Mouse (Mus musculus): ENCODE measurements at regions not wholly inside any gene's neighbourhood (a gene's known extent, or its start where the extent isn't known, plus 50 kb on each side); places are given as distances from the start of the nearest gene placed in this dataset.
A peak's percentile ranks its signal among the peaks of the same experiment; 100 is the strongest.
"Not testable (repeated sequence)": the region's sequence is repeated elsewhere in the genome, so short reads cannot be mapped to it uniquely, and the experiment has no call there.

GRCm38 (mm10) chr9:33003880-33004279 lies 367.9 kb downstream of the Ets1 start:
- DNase-seq (ENCODE audit: low read depth in 1 of 2, low spot score in 2 of 2) = no peak

- DNase-seq (ENCODE audit: low read depth in 1 of 2, low spot score in 2 of 2) = no peak
These were observed 368.5 kb downstream of the Ets1 start for GRCm38 (mm10) chr9:33004536-33004935.

- no peak for DNase-seq (ENCODE audit: low read depth in 1 of 2, low spot score in 2 of 2)
These were observed 371.5 kb downstream of the Ets1 start for GRCm38 (mm10) chr9:33007456-33008063.

GRCm38 (mm10) chr9:33011241-33011640 lies 375.2 kb downstream of the Ets1 start:
- DNase-seq (ENCODE audit: low read depth in 1 of 2, low spot score in 2 of 2) = no peak

- no peak for DNase-seq (ENCODE audit: low read depth in 1 of 2, low spot score in 2 of 2)
These were observed 399.4 kb downstream of the Ets1 start for GRCm38 (mm10) chr9:33035401-33035800.

GRCm38 (mm10) chr9:33039221-33039790 lies 403.3 kb downstream of the Ets1 start:
- no peak for DNase-seq (ENCODE audit: low read depth in 1 of 2, low spot score in 2 of 2)

- no peak for DNase-seq (ENCODE audit: low read depth in 1 of 2, low spot score in 2 of 2)
These were observed 414.8 kb downstream of the Ets1 start for GRCm38 (mm10) chr9:33050789-33051188.

- DNase-seq (ENCODE audit: low read depth in 1 of 2, low spot score in 2 of 2) = no peak
These were observed 424.7 kb downstream of the Ets1 start for GRCm38 (mm10) chr9:33060636-33061264.

GRCm38 (mm10) chr9:33062476-33062875 lies 426.5 kb downstream of the Ets1 start:
- DNase-seq (ENCODE audit: low read depth in 1 of 2, low spot score in 2 of 2) = no peak

GRCm38 (mm10) chr9:33065331-33065730 lies 429.3 kb downstream of the Ets1 start:
- no peak for DNase-seq (ENCODE audit: low read depth in 1 of 2, low spot score in 2 of 2)

GRCm38 (mm10) chr9:33067521-33067920 lies 431.5 kb downstream of the Ets1 start:
- no peak for DNase-seq (ENCODE audit: low read depth in 1 of 2, low spot score in 2 of 2)

GRCm38 (mm10) chr9:33070116-33070515 lies 434.1 kb downstream of the Ets1 start:
- DNase-seq (ENCODE audit: low read depth in 1 of 2, low spot score in 2 of 2) = no peak

- DNase-seq (ENCODE audit: low read depth in 1 of 2, low spot score in 2 of 2) = no peak
These were observed 444.2 kb downstream of the Ets1 start for GRCm38 (mm10) chr9:33080271-33080670.

- no peak for DNase-seq (ENCODE audit: low read depth in 1 of 2, low spot score in 2 of 2)
These were observed 444.8 kb downstream of the Ets1 start for GRCm38 (mm10) chr9:33080774-33081173.

GRCm38 (mm10) chr9:33089977-33090376 lies 454.0 kb downstream of the Ets1 start:
- DNase-seq (ENCODE audit: low read depth in 1 of 2, low spot score in 2 of 2) = no peak

- no peak for DNase-seq (ENCODE audit: low read depth in 1 of 2, low spot score in 2 of 2)
These were observed 455.6 kb downstream of the Ets1 start for GRCm38 (mm10) chr9:33091664-33092063.

GRCm38 (mm10) chr9:33095654-33096053 lies 459.6 kb downstream of the Ets1 start:
- peak; percentile 1 to 8 for DNase-seq (ENCODE audit: low read depth in 1 of 2, low spot score in 2 of 2)

- no peak for DNase-seq (ENCODE audit: low read depth in 1 of 2, low spot score in 2 of 2)
These were observed 465.2 kb downstream of the Ets1 start for GRCm38 (mm10) chr9:33101206-33101605.

GRCm38 (mm10) chr9:33104623-33105074 lies 468.6 kb downstream of the Ets1 start:
- no peak for DNase-seq (ENCODE audit: low read depth in 1 of 2, low spot score in 2 of 2)

- no peak for DNase-seq (ENCODE audit: low read depth in 1 of 2, low spot score in 2 of 2)
These were observed 487.8 kb downstream of the Ets1 start for GRCm38 (mm10) chr9:33123841-33124240.

- no peak for DNase-seq (ENCODE audit: low read depth in 1 of 2, low spot score in 2 of 2)
These were observed 516.2 kb downstream of the Ets1 start for GRCm38 (mm10) chr9:33152186-33152585.

- no peak for DNase-seq (ENCODE audit: low read depth in 1 of 2, low spot score in 2 of 2)
These were observed 532.1 kb downstream of the Ets1 start for GRCm38 (mm10) chr9:33168159-33168558.

GRCm38 (mm10) chr9:33169093-33169492 lies 533.1 kb downstream of the Ets1 start:
- DNase-seq (ENCODE audit: low read depth in 1 of 2, low spot score in 2 of 2) = not testable (repeated sequence)
